Mouse (Mus musculus) embryo, embryonic 11.5 days (tissue): ENCODE results near the gene Hrh3.

Experiments used
- DNase-seq: peaks from one replicate; pipeline ENCODE4 v3.0.0-alpha.2; 2012; ENCODE audit warnings: low read depth, low spot score

Gene Hrh3

DNA sequence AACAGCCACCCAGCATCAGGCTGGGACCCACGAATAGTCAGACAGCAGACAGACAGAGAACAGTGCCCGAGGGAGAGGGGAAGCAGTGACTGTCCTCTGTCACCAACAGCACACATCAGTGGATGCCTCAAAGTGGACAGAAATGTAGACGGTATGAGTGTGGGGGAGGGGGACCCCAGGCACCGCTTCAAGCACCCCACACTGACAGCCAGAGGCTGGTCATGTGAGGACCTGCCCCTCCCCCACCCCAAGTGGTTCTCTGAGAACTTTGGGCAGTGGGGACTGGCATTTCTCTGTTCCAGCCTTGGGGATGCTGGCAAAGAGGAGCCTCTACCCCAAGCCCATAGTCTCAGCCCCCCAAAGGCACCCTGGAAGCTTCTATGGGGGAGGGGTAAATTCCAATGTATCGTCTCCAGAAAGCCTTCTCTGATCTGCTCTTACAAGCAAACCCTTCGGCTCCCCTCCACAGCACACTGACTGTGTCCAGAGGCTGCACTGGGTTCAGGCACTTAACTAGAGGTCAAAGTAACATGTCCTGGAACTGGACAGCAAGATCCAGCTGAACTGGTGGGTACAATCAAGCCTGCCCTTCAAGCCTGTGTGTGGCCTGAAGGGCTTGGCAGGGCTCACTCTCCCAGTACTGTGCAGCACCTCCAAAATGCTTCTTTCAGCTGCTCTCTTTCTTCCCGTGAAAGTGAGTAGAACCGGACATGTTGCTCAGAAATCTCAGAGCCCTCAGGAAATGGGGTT, 1.3 kb upstream of the Hrh3 start:
- DNase-seq, result no peak

DNA sequence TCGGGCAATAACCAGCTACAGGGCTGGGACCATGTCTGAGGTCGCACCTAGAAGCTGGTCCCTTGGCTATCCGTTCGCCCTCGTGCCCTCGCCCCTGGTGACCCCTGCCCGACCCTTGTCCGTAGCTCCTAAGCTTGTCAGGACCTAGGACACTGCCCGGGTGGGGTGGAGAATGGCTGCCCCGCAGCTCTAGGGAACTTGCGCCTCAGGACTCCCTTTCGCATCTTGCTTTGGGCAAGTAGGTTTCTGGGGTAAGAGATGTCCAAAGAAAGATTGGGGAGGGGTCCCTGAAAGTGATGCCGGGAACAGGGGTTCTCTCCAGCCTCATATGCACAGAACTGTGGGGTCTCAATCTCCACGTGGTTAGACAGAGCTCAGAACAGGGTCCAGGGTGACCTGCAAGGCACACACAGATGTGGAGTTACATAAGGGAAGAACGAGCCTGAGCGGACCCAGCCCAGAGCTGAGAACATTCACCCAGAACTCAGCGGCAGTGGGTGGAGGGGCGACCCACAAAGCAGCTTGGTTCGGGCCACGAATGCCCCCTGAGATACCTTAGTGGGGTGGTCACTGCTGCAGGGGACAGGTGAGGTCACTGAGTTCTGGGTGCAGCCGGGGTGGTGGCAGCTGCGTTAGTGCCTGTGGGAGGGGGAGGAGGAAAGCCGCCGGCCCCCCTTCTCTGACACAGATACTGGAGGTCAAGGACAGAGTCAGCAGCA, 530 bp upstream of the Hrh3 start:
- DNase-seq, result no peak

DNA sequence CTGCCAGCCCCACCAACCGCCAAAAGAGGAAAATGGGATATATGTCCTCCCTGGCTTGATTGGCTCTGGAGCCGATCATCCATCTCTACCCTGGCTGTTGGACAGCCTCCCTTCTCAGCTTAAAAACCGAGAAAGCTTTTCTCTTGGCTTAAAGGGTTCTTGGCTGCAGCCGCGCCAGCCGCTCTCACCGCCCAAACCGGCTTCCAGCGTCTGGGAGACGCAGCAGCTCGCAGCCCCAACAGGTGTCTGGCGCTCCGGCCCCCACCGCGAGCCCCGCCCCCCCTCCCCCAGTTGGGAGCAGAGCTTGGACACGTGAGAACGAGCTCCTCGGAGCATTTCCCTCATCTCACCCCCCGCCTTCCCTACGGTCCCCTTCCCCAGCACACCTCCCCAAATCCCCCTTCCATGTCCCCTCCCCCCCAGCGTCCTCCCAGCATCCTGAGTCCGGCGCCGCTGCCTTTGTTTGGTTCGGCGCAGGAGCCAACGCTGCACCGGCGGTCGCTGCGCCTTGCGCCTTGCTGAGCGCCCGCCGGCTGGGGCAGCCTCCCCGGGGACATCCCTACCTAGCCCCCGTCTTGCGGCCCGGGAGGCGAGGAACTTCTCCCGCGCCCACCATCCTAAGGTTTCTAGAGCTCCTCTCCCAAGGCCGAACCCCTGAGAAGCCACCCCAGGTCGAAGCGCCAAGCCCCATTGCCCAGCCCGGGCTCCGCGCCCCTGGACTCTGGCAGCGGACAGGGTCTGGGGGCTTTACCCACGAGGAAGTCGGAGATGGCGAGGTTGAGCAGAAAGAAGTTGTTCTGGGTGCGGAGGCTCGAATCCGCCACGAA, 924 bp downstream of the Hrh3 start:
- no peak for DNase-seq

DNA sequence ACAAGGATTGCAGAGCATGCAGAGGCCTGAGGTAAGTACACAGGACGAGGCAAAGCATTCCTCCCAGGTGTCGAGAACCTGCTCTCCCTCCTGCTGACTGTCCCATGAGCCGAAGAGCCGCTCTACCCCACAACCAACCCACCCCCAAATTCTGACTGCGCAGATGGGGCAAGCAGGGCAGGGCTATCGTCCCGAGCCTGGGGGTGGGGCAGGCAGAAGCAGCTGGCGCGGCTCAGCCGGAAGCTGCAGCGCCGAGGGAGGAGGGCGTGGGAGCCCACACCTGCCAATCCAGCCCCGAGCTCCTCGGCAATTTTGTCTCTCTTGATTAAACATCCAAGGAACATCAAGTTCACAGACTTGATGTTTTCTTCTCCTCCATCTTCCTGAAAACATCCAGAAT, 4.8 kb downstream of the Hrh3 start:
- DNase-seq, result no peak

DNA sequence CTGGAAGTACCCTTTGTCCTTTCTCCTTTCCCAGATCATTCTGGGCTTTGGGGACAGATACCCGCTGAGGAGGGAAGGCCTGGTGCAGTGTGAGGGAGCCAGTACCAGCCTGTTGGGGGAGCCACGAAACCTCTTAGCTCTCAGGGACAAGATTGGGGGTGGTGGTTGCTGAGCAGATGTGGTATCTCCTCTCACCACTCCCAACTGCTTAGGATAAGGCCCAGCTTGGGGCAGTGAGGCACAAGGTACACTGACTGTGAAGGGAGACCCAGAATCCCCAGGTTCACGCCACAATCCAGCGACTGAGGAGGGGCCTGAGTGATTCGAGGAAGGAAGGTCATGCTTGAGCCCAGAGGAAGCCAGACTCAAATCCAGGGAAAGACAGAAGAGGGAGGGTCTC, 6.1 kb downstream of the Hrh3 start:
- no peak for DNase-seq

DNA sequence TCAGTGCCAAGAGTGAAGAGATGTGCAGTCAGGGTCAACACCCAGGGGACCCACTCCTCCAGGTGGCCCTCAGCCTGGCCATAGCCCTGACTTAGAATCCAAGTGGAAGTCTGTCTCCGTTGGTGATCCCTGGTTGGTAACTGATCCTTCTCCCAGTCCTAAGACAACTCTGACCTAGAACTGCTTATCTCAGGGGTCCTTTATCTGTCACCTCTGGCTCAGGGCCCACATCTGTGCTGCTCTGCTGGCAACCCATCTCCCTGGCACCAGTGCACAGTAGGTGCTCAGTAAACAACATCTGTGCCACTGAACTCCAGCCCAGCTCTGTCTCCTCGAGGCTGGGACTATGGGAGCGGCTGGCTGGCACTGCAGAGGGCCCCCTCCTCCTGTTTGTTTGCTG, 6.7 kb downstream of the Hrh3 start:
- DNase-seq, result no peak

DNA sequence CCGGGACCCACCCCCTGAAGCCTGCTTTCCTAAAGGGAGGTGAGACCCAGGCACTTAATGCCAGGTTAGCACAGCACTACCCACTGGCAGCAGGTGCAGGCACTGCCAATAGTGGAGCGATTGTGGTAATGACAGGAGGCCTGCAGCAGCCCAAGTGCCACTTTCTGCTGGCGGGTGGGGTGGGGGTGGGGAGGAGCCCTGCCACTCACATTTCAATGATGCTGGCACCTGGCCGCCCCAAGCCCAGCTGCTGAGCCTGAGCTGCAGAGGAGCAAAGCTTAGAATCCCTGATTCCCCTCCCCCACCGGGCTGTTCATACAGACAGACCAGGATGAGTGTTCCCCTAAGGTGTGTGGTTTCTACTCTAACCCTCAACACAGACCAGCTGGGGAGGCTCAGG, 8.6 kb downstream of the Hrh3 start:
- no peak for DNase-seq

DNA sequence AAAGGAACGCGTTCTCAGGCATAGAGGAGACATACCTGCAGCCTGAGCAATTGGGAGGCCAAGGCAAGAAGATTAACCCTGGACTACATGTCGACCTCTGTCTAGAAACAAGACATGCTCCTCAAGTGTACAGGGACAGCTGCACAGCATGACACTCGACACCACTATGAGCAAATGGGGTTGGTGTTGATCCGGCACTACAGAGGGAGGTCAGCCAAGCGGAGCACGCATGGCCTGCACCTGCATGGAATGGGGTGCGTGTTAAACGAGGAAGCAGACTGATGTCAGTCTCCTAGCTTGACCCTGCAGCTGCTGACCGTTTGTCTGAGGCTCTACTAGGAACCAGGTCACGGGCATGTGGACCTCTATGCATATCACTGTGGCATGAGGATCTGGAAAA, 14.0 kb downstream of the Hrh3 start:
- DNase-seq, result no peak

DNA sequence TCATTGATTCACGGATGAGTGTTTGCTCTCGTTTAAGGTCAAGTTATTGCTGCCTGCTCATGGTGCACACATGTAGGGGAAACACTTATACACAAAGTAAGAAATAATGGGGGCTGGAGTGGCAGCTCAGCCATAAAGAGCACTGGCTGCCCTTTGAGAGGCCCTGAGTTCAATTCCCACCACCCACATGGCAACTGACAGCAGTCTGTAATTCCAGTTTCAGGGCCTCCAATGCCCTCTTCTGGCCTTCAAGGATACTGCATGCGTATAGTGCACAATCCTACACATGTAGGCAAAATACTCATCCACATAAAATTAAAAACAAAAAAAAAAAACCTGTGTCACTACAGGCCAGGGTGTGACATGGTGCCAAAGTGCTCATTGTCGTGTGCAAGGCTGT, 16.8 kb downstream of the Hrh3 start:
- no peak for DNase-seq

DNA sequence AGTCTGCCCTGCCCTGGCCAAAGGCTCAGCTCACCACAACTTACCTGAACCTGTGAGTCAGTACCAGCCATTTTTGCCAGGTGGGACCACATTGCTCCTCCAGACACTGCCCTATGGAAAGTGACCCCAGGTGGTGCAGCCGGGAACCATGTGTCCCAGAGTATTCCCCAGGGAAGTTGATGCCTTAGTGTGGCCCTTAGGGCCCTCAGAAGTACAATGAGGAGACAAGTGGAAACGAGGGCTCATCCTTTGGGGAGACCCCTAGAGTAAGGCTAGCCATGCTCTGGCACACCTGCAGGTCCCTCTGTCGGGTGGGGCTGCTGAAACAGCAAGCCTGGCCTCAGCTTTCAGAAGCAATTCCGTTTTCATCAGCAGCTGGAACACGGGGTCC, 17.7 kb downstream of the Hrh3 start:
- no peak for DNase-seq

DNA sequence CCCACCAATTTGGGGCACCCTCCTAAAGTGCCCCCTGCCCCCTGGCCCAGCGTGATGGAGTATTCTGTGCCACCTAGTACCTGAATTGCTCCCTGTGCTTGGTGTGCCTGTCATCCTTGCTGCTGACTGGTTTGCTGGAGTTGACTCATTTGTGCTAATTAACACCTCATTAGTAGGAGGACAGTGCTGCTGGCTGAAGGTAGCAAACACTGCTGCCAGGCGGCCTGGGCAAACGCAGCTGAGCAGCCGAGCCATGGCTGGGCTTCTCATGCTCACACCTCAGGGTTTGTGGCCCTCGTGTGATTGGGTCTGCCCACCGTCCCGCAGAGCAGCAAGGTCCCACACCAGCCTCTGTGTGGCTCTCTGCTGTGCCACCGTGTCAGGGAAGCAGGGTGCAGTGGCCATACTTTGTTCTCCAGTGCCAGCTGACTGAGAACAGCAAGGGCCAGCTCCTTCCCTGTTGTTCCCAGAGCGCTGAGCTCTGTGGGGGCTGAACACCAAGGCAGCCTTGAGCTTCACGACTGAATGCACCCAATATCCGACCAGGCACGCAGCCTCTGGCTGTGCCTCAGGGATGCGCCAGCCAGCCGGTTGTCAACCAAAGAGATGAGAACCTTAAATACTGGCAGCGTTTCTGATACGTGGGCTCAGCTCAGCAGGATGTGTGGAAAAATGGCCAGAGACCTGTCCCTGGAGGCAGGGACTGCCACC, 18.2 kb downstream of the Hrh3 start:
- no peak for DNase-seq

DNA sequence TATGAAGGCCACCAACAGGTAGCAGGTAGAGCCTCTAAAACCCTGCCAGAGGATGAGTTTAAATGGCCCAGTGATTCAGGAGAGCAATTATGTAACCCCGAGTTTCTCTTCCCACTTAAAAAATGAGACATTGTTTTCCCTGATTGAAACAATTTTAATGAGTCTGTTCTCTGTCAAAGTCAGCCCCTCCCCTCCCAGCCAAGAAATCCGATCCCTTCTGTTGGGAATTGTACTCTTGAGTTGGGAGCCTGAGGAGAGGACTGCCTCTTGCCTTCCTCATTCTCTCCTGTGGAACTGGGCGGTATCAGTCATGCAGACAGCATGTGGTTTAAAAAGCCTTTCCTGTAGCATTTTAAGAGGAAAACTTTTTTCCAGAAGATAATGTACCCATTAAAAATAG, 19.7 kb downstream of the Hrh3 start:
- DNase-seq, result no peak

DNA sequence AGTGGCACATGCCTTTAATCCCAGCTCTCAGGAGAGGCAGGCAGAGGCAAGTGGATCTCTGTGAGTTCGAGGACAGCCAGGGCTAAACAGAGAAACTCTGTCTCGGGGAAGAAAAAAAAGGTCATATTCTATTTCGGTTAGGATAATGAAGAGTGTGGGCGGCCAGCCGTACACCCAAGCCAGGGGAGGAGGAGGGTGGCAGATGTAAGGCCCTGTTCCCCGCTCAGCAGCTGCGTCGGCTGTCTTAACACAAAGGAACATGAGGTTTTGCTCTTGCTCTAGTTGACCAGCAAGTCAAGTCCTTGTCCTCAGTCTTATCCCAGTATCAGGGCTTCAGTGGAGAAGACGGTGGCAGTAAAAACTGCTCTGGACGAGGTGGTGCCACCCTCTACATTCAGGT, 21.2 kb downstream of the Hrh3 start:
- no peak for DNase-seq

DNA sequence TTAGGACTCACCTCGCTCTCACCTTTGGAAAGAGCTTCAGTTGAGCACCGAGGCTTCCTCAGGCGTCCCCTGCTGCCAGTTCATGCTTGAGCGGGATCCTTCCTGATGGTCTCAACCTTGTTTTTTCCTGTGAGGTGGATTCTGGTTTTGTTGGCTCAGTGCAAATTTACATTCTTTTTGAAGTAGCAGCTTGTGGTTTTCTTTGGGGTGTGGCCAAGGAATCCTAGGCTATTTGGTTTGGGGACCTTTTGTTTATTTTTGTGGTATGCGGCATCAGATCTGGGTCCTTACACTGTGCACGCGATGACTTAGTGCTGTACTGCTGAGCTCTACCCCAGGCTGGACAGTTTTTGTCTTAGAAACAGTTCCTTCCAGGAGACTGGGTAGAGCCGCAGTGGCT, 23.6 kb downstream of the Hrh3 start:
- DNase-seq, result no peak

DNA sequence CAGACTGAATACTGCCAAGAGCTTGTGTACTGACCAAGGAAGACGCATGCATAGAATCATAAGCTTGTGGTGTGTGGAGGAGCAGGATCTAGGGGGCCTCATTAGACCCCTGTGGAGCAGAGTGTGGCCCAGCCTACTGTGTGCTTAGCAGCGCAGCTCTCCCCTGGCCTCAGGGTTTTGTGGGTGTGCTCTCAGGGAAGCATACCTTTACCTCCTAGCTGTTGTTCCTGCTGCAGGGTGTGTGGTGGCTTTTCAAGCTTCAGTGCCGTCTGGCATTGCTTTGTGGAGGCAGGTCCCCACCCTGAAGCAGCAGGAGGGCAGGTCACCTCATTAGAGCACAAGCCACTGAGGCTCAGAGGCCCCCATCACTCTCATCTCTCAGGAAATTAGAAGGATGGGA, 26.7 kb downstream of the Hrh3 start:
- no peak for DNase-seq

DNA sequence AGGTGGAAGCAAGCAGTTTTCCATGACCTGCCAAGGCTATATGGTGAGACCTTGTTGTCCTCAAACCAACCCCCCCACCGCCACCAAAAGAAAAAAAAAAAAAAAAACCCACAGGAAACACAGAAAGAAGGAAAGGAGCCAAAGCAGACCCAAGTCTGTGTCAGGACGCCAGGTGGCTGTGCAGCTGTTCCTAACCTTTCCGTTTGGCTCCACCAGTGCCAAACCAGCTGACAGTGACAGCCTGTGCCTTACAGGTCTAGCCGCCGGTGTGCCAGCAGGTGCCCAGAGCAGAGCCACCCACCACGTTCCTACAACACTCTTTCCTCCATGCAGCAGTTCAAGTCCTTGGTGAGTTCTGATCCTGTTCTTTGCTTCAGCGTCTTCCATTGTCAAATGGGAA, 31.4 kb downstream of the Hrh3 start:
- DNase-seq, result no peak

DNA sequence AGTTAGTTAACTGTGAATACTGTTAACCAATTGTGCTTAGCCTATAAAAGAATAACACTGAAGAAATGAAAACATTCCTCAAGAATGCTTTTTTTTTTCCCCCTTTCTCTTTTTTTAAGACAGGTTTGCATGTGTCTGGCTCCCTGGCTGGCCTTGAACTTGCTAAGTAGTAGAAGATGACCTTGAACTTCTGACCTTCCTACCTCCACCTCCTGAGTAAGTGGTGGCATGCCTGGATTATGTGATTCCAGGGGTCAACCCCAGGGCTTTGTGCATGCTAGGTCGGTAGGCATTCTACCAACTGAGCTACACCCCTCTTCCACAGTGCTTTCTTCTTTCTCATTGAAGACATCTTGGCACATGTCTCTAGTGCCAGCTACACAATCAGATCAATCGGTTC, 32.6 kb downstream of the Hrh3 start:
- no peak for DNase-seq

DNA sequence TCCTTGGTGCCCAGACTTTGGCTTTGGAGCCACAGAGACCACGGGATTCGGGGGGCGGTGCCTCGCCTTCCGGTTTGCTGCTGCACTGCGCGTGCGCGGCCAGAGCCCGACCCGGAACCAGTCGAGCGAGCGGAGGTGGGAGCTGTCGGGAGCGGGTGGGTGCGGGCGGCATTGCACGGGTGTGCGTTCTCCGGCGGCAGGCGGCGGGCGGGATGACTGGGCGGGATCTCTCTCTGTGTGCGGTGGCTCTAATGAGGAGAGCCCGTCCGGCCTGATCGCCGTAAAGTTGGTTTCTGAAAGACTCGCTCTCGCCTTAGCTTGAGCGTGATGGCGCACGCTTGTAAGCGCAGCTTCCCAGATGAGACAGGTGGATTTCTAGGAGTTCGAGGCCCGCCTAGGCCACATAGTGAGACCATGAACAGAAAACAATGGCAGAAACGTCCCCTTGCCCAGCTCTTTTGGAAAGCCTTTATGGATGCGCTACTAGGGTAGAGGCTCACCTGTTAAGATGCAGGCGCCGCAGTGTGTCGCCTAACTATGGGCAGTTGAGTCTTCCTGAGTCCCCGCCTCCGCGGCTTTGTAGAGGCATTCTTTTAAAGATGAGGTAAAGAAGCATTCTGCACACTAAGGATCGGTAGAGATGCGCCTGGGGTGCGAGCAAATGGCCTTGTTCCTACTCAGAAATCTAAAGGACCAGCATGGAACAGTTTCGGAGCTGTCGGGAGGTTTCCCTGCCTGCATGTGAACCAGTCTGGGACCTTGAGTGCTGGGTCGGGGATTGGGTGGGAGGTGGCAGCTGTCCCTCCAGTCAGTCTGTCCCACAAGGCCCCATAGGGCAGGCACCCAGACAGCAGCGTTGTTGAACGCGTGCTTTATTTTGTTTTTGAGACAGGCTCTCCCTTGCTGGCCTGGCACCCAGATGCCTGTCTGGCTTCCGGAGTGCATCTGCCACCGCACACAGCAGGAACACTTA, 33.5 kb downstream of the Hrh3 start, which contains the start of gene Mtg2:
Gene Mtg2 (plus strand): TSS at position 108 of the 973 bp plus-strand sequence.
- peak; percentile 88 for DNase-seq

DNA sequence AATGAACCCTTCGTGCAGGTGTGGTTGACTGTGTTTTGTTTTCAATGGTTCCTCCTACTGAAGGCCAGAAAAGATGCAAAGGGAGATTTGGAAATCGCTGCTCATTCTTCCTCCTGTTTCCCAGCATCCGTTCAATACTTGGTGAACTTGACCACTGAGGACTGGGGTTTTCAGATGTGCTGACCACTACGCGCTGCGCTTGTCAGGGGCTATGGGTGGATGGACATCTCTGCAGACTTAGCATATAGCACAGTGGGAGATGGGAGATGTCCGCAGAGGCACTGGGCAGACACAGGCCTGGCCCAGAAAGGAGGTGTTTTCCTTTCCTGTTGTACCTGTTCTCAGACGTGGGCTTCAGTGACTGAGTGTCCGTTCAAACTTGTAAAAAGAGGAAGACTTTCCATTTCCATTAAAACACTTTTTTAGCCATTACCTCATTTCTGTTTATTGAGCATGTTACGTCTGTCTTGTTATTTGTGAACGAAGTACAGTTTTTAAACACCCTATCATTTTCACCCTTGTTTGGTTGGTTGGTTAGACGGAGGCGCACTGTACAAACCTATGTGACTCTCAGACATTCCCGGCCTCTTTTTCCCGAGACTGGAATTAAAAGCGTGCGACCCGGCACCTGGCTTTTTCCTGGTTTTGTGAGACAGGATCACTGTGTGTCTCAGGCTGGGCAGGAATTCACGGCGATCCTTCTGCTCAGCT, 34.4 kb downstream of the Hrh3 start:
- DNase-seq, result no peak
